23 mouse cellular contexts compared by ENCODE assay signal in the genomic region with DNA sequence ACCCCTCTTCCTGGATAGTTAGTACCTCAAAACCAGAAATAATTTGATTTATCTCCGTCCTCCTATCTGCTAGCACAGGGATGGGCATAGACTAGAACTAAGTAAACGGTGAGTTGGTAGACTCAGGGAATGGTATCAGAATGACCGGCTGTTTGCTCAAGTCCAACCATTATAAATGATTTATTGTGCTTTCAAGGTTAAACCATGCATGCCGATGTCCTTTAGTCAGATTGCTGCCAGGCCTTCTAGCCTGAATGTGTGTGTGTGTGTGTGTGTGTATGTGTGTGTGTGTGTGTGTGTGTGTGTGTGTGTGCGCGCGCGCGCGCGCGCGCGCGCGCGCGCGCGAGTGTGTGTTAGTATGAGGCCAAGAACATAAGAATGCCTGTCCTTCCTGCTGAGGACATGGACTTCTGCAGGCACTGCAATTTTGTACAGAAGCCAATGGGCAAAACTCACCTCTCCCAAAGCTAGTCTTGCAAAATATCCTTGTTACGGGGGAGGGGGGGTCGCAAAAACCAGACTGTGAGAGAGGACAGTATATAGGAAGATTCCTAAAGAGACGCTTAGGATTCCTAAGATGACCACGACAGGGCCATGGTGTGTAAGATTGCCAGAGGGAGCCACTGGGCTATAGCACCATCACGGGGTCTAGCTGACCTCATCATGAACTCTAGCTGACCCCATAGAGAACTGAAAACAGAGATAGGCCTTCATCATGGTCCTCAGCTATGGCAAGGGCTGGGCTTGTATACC. TPM values are rescaled to one million over a fixed set of nuclear protein-coding genes. Genes with fewer than 3 reads are reported as not detected.
DNase-seq lines count a peak whose midpoint lies in the region; ATAC-seq and TF ChIP-seq lines count a peak whose summit lies in the region.
"Had no signal": no experiment of that assay in that cellular context is flagged by ENCODE, and none has a peak within 500 bp of the region (broad histone marks: within the 10 kb centered on the region; RNA-seq: fewer than 3 reads in every experiment).

No protein-coding gene starts in this region.

- WGBS in intestine, embryonic 14.5 days: 44% methylated on average over 25 of the region's 25 CpGs
- WGBS in kidney, postnatal 0 days: 80% methylated on average over 25 of the region's 25 CpGs

- no peaks in the 10 kb centered on the region for H3K27me3 ChIP-seq in intestine, embryonic 14.5 days (replicated peaks; ENCODE audit: control insufficient read depth, insufficient read depth, low read length)
- H3K27me3 ChIP-seq in kidney, postnatal 0 days (ENCODE audit: insufficient read depth, low read length): no peaks in the 10 kb centered on the region
- H3K27me3 ChIP-seq: forebrain, embryonic 15.5 days; limb, embryonic 13.5 days; liver, embryonic 13.5 days; midbrain, embryonic 15.5 days; neural tube, embryonic 12.5 days had no signal

- H3K27ac ChIP-seq in intestine, embryonic 14.5 days (ENCODE audit: low read depth): no peak overlapping the region
- no peak overlapping the region for H3K27ac ChIP-seq in kidney, postnatal 0 days
- H3K27ac ChIP-seq: embryonic facial prominence, embryonic 10.5 days; forebrain, embryonic 15.5 days; hindbrain, postnatal 0 days; limb, embryonic 13.5 days; liver, embryonic 13.5 days; midbrain, embryonic 15.5 days; neural tube, embryonic 12.5 days had no signal

- DNase-seq in adrenal gland, adult (ENCODE audit: inconsistent age in 2 of 2, low spot score in 1 of 2): peak; percentile 59 to 86
- no peak for DNase-seq in adrenal gland, postnatal 25 days
- peak; percentile 52 for DNase-seq in kidney, adult 9 months
- no peak for DNase-seq in kidney, postnatal 4 days
- no peak for DNase-seq in intestine, embryonic 14.5 days (ENCODE audit: low spot score)
- peak; percentile 77 for DNase-seq in kidney, postnatal 0 days (ENCODE audit: low spot score)
- no peak for DNase-seq in gastrocnemius, postnatal 14 days
- DNase-seq in embryo, embryonic 10 days (ENCODE audit: low spot score): no peak
- DNase-seq: cerebellum, adult 9-10 months; heart, adult 11 months; liver, embryonic 13.5 days; lung, embryonic 14.5 days; lung, postnatal 36 days; right cerebral cortex, postnatal 14 days; thymus, postnatal 36 days had no signal

- H3K4me3 ChIP-seq in intestine, embryonic 14.5 days (ENCODE audit: low read depth, low read length): no peak overlapping the region
- H3K4me3 ChIP-seq in kidney, postnatal 0 days (replicated peaks; ENCODE audit: low read depth, low read length): no peak overlapping the region
- H3K4me3 ChIP-seq: embryonic facial prominence, embryonic 10.5 days; forebrain, embryonic 15.5 days; limb, embryonic 13.5 days; liver, embryonic 13.5 days; megakaryocyte, embryonic 14.5 days; midbrain, embryonic 15.5 days; neural tube, embryonic 12.5 days had no signal

- H3K36me3 ChIP-seq in intestine, embryonic 14.5 days (ENCODE audit: control insufficient read depth, insufficient read depth, low read length): no peaks in the 10 kb centered on the region
- H3K36me3 ChIP-seq in kidney, postnatal 0 days (ENCODE audit: insufficient read depth, low read length): no peaks in the 10 kb centered on the region
- H3K36me3 ChIP-seq: embryonic facial prominence, embryonic 10.5 days; forebrain, embryonic 15.5 days; limb, embryonic 13.5 days; liver, embryonic 13.5 days; midbrain, embryonic 15.5 days; neural tube, embryonic 12.5 days had no signal

- TF ChIP-seq CTCF in kidney, postnatal 0 days (IDR thresholded peaks at IDR 0.05; ENCODE audit: low read depth): no peak

- H3K4me2 ChIP-seq in intestine, embryonic 14.5 days (ENCODE audit: low read length): no peak overlapping the region
- no peak overlapping the region for H3K4me2 ChIP-seq in kidney, postnatal 0 days (ENCODE audit: low read length)
- H3K4me2 ChIP-seq: forebrain, embryonic 15.5 days; heart, embryonic 11.5 days; limb, embryonic 13.5 days; liver, embryonic 13.5 days; lung, embryonic 14.5 days; midbrain, embryonic 15.5 days; neural tube, embryonic 12.5 days had no signal

- ATAC-seq in intestine, embryonic 14.5 days (replicated peaks; ENCODE audit: low FRiP score, low TSS enrichment, low read depth): peak; percentile 73
- 0 out of 2 replicates have a peak, but pooled peaks have one; percentile 37 for ATAC-seq in kidney, postnatal 0 days (replicated peaks; ENCODE audit: low FRiP score, low read depth)
- ATAC-seq: forebrain, embryonic 15.5 days; hindbrain, postnatal 0 days; midbrain, embryonic 15.5 days had no signal

- intact Hi-C loops in gastrocnemius, postnatal 14 days (cut with DNase I; ENCODE audit: low total_unique reads): no loop called here

- H3K4me1 ChIP-seq in intestine, embryonic 14.5 days (replicated peaks; ENCODE audit: control insufficient read depth, insufficient read depth, low read length): peaks cover 41% of the 10 kb centered on the region
- peaks cover 6% of the 10 kb centered on the region; the same call in 1 of the 2 replicates for H3K4me1 ChIP-seq in kidney, postnatal 0 days (replicated peaks; ENCODE audit: insufficient read depth, low read length)
- H3K4me1 ChIP-seq: liver, embryonic 13.5 days; midbrain, embryonic 15.5 days had no signal

- no peak overlapping the region for H3K9ac ChIP-seq in intestine, embryonic 14.5 days (ENCODE audit: low read length)
- H3K9ac ChIP-seq in kidney, postnatal 0 days (ENCODE audit: low read depth, low read length): no peak overlapping the region
- H3K9ac ChIP-seq: forebrain, embryonic 15.5 days; limb, embryonic 13.5 days; liver, embryonic 13.5 days; lung, embryonic 14.5 days; midbrain, embryonic 15.5 days; neural tube, embryonic 12.5 days had no signal

- H3K9me3 ChIP-seq in intestine, embryonic 14.5 days (ENCODE audit: control insufficient read depth, low read length): no peaks in the 10 kb centered on the region
- H3K9me3 ChIP-seq in kidney, postnatal 0 days (replicated peaks; ENCODE audit: low read length): no peaks in the 10 kb centered on the region
- H3K9me3 ChIP-seq: embryonic facial prominence, embryonic 10.5 days; forebrain, embryonic 15.5 days; limb, embryonic 13.5 days; liver, embryonic 13.5 days; megakaryocyte, embryonic 14.5 days; midbrain, embryonic 15.5 days; neural tube, embryonic 12.5 days had no signal

RNA-seq across cellular contexts. Expression of a gene that starts 29.9 kb away (rescaled TPM):
- total RNA-seq in adrenal gland, postnatal 25 days (2021): 182 and 212 TPM in 2 replicates
- polyA plus RNA-seq in intestine, embryonic 14.5 days (2014; fragmentation: Nextera tagmentation; extraction: Ambion mirVana): 46.5 and 50.5 TPM in 2 replicates
- 48.3 and 53.6 TPM in 2 replicates for polyA plus RNA-seq in kidney, postnatal 0 days (2015; fragmentation: Nextera tagmentation; extraction: Ambion mirVana)
- 10 to 100 TPM; 59.5 to 96.2 TPM for total RNA-seq in gastrocnemius, postnatal 14 days (2021)

Comparison
In these comparisons a context has a peak if more than half of its experiments do, and no peak if none do; other contexts are left out.
1. DNase-seq: peak in adrenal gland, adult (2 of 2), kidney, adult 9 months (single experiment) and kidney, postnatal 0 days (single experiment); none in adrenal gland, postnatal 25 days (single experiment), kidney, postnatal 4 days (0 of 2), intestine, embryonic 14.5 days (single experiment), gastrocnemius, postnatal 14 days (single experiment) and embryo, embryonic 10 days (single experiment).